ENCODE assay signal across 26 mouse cellular contexts in genomic region chrX:57228178-57228577, GRCm38 (mm10). TPM values are rescaled to one million over a fixed set of nuclear protein-coding genes. Genes with fewer than 3 reads are reported as not detected.
DNase-seq lines count a peak whose midpoint lies in the region; ATAC-seq and TF ChIP-seq lines count a peak whose summit lies in the region.
"Had no signal": no experiment of that assay in that cellular context is flagged by ENCODE, and none has a peak within 500 bp of the region (broad histone marks: within the 10 kb centered on the region; RNA-seq: fewer than 3 reads in every experiment).

No protein-coding gene starts in this region.

- no peak overlapping the region for H3K9ac ChIP-seq in CH12.LX (ENCODE audit: insufficient read depth, low read depth)
- H3K9ac ChIP-seq: hindbrain, embryonic 15.5 days had no signal

- H3K4me3 ChIP-seq in CH12.LX (replicated peaks in 1 of 3; ENCODE audit: low read depth in 2 of 3, low read length in 2 of 3, poor library complexity in 1 of 3): no peak overlapping the region
- no peak overlapping the region for H3K4me3 ChIP-seq in heart, embryonic 10.5 days
- H3K4me3 ChIP-seq: hindbrain, embryonic 15.5 days had no signal

- peak; percentile 26 to 29 for DNase-seq in B cell, adult 2 months
- peak; percentile 42 for DNase-seq in CH12.LX (ENCODE audit: extremely low read depth)
- DNase-seq in thymus, postnatal 0 days (ENCODE audit: low spot score): peak; percentile 68
- DNase-seq in heart, postnatal 14 days: no peak
- DNase-seq in heart, embryonic 10.5 days (ENCODE audit: low spot score): no peak
- no peak for DNase-seq in ovary, postnatal 36 days (ENCODE audit: low spot score)
- DNase-seq: adrenal gland, postnatal 36 days; cerebellum, adult 9-10 months; gastrocnemius, postnatal 36 days; kidney, adult 18-20 months; kidney, postnatal 14 days; left cerebral cortex, postnatal 4 days had no signal

- H3K27ac ChIP-seq in CH12.LX (ENCODE audit: insufficient read depth, low read depth): no peak overlapping the region
- H3K27ac ChIP-seq in heart, embryonic 10.5 days: no peak overlapping the region
- H3K27ac ChIP-seq: hindbrain, embryonic 15.5 days had no signal

- no peak for TF ChIP-seq RAD21 in CH12.LX (IDR thresholded peaks at IDR 0.05; ENCODE audit: low read depth, low read length)

- H3K27me3 ChIP-seq in CH12.LX (replicated peaks): no peaks in the 10 kb centered on the region
- H3K27me3 ChIP-seq in heart, embryonic 10.5 days (ENCODE audit: insufficient read depth, poor library complexity, severe bottlenecking): no peaks in the 10 kb centered on the region
- H3K27me3 ChIP-seq: hindbrain, embryonic 15.5 days had no signal

- intact Hi-C loops in heart, postnatal 14 days (cut with DNase I): no loop called here

- TF ChIP-seq EP300 in CH12.LX (IDR thresholded peaks at IDR 0.05; ENCODE audit: low read length): no peak

- in situ Hi-C loops in CH12.LX (cut with MboI; ENCODE audit: low pct_ligation_motif_present, low pct_unique_long_range_greater_than_20kb, low sequenced_read_pairs): no loop called here

- TF ChIP-seq POLR2A in CH12.LX (IDR thresholded peaks at IDR 0.05; ENCODE audit: low read depth, low read length): no peak

- H3K4me1 ChIP-seq in CH12.LX (ENCODE audit: control insufficient read depth in 1 of 2, insufficient read depth in 2 of 2): peaks cover 2 to 22% of the 10 kb centered on the region in 2 experiments; a peak in 2 of 4 replicates
- H3K4me1 ChIP-seq in heart, embryonic 10.5 days: no peaks in the 10 kb centered on the region
- H3K4me1 ChIP-seq: hindbrain, embryonic 15.5 days had no signal

- H3K9me3 ChIP-seq in CH12.LX (replicated peaks; ENCODE audit: low read length): no peaks in the 10 kb centered on the region
- no peaks in the 10 kb centered on the region for H3K9me3 ChIP-seq in heart, embryonic 10.5 days
- H3K9me3 ChIP-seq: hindbrain, embryonic 15.5 days had no signal

- ATAC-seq in megakaryocyte, adult 5-6 weeks (ENCODE audit: poor library complexity, severe bottlenecking): peak; percentile 40; the same call in 1 of the 2 replicates
- ATAC-seq in frontal cortex, adult (ENCODE audit: low TSS enrichment): no peak

- 74% methylated on average over 2 of the region's 2 CpGs for WGBS in heart, embryonic 10.5 days

- dilution Hi-C loops in CH12.LX (cut with MboI; ENCODE audit: extremely low pct_ligation_motif_present, extremely low pct_unique_long_range_greater_than_20kb, low sequenced_read_pairs): no loop called here

- H3K4me2 ChIP-seq in CH12.LX (ENCODE audit: insufficient read depth, low read depth, poor library complexity, severe bottlenecking): no peak overlapping the region
- H3K4me2 ChIP-seq: heart, embryonic 11.5 days; hindbrain, embryonic 15.5 days had no signal

- no peak for TF ChIP-seq CTCF in CH12.LX (conservative IDR thresholded peaks at IDR 0.05 in 1 of 2, IDR thresholded peaks at IDR 0.05 in 1 of 2; ENCODE audit: low read depth in 2 of 2, low read length in 2 of 2)

- no peaks in the 10 kb centered on the region for H3K79me2 ChIP-seq in CH12.LX (replicated peaks; ENCODE audit: control insufficient read depth, extremely low read depth, insufficient read depth, poor library complexity, severe bottlenecking)

- H3K36me3 ChIP-seq in CH12.LX (replicated peaks in 1 of 2; ENCODE audit: control insufficient read depth in 1 of 2, insufficient read depth in 1 of 2, low read length in 1 of 2): peaks cover 18 to 22% of the 10 kb centered on the region in 2 experiments
- H3K36me3 ChIP-seq in heart, embryonic 10.5 days: no peaks in the 10 kb centered on the region
- H3K36me3 ChIP-seq: hindbrain, embryonic 15.5 days had no signal

TF ChIP-seq in CH12.LX, 34 proteins besides CTCF, POLR2A, EP300 and RAD21:
- TF ChIP-seq BHLHE40 (IDR thresholded peaks at IDR 0.05; ENCODE audit: low read depth, low read length): 0 out of 2 replicates have a peak, but pooled peaks have one; percentile 23
- TF ChIP-seq NRF1 (IDR thresholded peaks at IDR 0.05; ENCODE audit: low read depth, low read length): no peak
- TF ChIP-seq MAX (IDR thresholded peaks at IDR 0.05; ENCODE audit: low read length): peak; percentile 55; the same call in 1 of the 2 replicates
- no peak for TF ChIP-seq USF2 (conservative IDR thresholded peaks at IDR 0.05; ENCODE audit: low read depth, low read length)
- TF ChIP-seq CHD2 (IDR thresholded peaks at IDR 0.05; ENCODE audit: low read length): peak; percentile 19; the same call in 1 of the 2 replicates
- TF ChIP-seq MYC (IDR thresholded peaks at IDR 0.05; ENCODE audit: low read depth, low read length): peak; percentile 87

RNA-seq across cellular contexts. Expression of gene Cd40lg, which starts 16.2 kb away (rescaled TPM):
- 0.08 and 0.21 TPM in 2 replicates for total RNA-seq in CH12.LX (2012; rRNA removed)
- total RNA-seq in CH12.LX (2014; rRNA removed): not detected in 2 replicates
- 0.19 TPM in 1 of 2 replicates, not detected in the other for polyA plus RNA-seq in CH12.LX (2012; ENCODE audit: insufficient read length, low read depth)
- total RNA-seq in megakaryocyte, adult 5-6 weeks (2015): 0.29 TPM in 1 of 2 replicates, not detected in the other
- not detected in 2 replicates for total RNA-seq in megakaryocyte, adult 5-6 weeks (2017)
- polyA plus RNA-seq in thymus, postnatal 0 days (2015; fragmentation: Nextera tagmentation; extraction: Ambion mirVana): 3.1 and 4.3 TPM in 2 replicates
- under 1 TPM in 1 of 2 experiments, not detected in 1; 0.17 TPM for total RNA-seq in heart, postnatal 14 days (2021)
- not detected in 2 replicates for polyA plus RNA-seq in heart, embryonic 10.5 days (2016; fragmentation: Nextera tagmentation; extraction: Ambion mirVana)
- total RNA-seq: adrenal gland, postnatal 36 days; gastrocnemius, postnatal 36 days; heart, postnatal 25 days; layer of hippocampus, adult 8-10 months; left cerebral cortex, adult 18-20 months; left cerebral cortex, postnatal 4 days; midbrain, postnatal 0 days had no signal
- polyA plus RNA-seq: embryonic facial prominence, embryonic 14.5 days; frontal cortex, adult 2 months; heart, embryonic 11.5 days; hindbrain, embryonic 15.5 days; liver, adult 2 months; lung, embryonic 16.5 days; midbrain, postnatal 0 days; neural tube, embryonic 11.5 days; stomach, embryonic 16.5 days had no signal

Comparison
In these comparisons a context has a peak if more than half of its experiments do, and no peak if none do; other contexts are left out.
1. DNase-seq: peak in B cell, adult 2 months (2 of 2), CH12.LX (single experiment) and thymus, postnatal 0 days (single experiment); none in heart, postnatal 14 days (0 of 2), heart, embryonic 10.5 days (single experiment) and ovary, postnatal 36 days (single experiment).